Mouse (Mus musculus) ES-CJ7 (cell line): ENCODE measurements around the gene Epb41.

ENCODE experiments used
- DNase-seq: peaks from one replicate; pipeline ENCODE4 v3.0.0; 2011; ENCODE audit warnings: low read depth, low spot score

Epb41 gene

DNA sequence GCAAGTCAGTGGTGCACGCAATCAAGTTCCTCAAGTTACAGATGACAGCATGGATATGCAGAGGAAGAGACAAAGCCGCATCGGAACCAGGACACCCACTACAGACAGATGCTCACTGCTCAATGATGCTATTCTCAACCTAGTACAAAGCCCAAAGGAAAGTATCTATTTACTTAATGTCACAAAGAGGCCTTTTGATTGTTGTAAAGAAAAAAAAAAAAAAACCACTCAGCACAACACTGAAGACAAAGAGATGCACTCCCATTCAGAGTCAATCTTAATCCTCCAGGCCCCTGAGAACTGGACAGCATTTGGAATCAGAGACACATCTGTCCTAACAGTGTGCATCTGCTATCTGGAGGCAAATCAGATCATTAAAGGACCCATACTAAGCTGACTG lies 63.5 kb downstream of the Epb41 start:
- no peak for DNase-seq

DNA sequence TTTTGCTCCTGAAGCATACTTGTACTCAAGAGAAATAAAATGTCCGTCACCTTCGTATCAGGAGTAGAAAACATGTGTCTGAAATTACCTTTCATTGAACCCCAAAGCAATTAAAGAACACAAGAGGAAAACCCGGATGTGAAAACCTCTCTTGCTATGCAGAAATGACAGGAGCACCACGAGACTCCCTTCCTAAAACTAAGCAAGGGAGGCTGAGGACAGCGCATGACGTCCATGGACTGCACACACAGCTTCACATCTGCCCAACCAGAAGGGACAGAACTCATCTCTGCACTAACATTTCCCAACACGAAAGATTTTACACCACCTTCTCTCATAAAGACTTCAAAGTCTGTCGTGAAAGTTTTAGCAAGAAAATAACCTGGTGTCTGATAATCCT lies 64.7 kb downstream of the Epb41 start:
- DNase-seq, result no peak

DNA sequence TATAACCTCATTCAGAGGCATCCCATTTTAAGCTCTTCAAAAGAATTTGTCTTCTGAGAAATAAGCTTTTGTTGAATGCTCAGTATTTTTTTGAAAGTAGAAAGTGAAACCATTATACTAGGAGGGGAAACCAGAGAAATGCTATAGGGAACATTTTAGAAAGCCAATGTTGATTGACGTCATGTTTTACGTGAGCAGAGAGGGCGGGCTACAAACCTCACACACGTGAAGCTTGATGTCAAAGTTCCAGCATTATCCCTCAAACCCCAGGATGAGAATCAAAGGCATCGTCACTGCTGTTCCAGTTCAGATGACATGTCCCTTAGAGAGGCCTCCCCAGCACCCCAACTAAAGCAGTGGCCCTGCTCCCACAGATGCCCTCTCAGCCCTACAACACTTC lies 66.9 kb downstream of the Epb41 start:
- no peak for DNase-seq

DNA sequence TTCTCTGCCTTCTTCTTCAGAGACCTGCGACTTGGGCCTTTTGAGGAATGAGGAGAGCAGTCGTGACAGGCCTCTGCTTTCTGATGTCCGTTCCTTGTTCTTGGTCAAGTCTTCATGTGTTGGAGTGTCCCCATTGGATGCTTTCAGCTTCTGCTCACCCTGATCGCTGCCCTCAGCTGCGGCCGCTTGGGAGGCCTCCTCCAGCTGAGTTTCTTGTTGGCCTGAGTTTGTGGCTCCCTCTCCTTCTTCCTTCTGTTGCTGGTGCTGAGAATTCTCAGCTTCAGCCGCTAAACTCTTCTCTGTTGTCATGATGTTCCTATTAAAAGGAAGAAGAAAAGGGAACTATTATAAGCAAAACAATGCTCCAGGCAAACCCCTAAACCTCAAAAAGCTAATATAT lies 68.0 kb downstream of the Epb41 start:
- DNase-seq, result no peak

- DNase-seq, result no peak
Observed at GRCm38 (mm10) chr4:131998641-131999040, 76.5 kb downstream of the Epb41 start.

DNA sequence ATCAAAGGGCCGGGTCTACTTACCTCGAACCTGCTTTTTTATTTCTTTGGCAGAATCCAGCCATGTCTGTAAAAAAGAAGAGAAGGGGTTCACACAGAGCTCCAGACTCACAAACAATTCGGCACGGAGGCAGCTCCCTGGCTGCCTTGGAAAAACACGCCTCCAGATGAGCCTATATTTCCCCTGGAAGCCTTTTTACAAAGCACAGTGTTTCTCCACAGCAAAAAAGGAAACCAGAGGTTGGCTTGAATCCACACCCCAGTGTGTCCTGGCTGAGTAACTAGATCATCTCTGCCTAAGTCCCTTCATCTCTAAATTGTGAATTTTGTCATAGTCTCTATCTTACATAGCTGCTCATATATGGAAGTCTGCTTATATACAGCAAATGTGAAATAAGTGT lies 77.6 kb downstream of the Epb41 start:
- no peak for DNase-seq

DNA sequence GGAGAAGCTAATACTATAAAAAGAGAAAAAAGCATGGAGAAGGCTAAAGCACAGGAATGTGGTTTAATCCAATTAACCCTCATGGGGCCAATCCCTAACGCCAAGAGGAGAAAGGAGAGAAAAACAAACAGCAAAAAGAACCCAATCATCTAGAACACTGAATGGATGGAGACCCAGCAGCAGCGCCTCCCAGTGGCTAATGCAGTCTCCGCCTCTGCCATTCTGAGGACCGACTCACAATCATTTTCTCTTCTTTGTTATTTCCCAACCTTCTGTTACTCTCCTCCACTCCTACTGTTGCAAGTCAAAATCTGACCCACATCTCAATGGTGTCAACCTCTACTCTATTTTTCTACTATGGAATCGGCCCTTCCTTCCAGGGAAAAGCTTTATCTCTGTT lies 78.1 kb downstream of the Epb41 start:
- DNase-seq, result peak; percentile 18

DNA sequence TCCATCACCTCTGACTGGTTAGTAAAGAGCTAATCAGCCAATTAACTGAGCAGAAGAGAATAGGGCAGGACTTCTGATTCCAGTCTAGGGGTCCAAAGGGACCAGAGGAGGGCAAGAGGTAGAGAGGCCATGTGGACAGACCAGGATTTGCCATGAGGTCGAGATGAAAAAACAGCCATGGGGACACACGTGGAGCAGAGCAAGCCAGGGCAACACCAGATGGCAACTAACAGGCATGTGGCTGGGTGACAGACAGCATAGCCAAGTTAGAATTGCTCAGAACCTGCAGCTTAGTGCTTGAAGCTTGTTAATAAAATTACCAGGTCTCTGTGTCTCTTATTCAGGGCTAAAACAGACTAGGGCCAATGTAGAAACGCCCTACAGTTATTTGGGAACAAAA lies 81.3 kb downstream of the Epb41 start:
- DNase-seq, result no peak

- no peak for DNase-seq
Observed at GRCm38 (mm10) chr4:131982881-131983538, 92.1 kb downstream of the Epb41 start.

GRCm38 (mm10) chr4:131981755-131982154 lies 93.4 kb downstream of the Epb41 start:
- peak; percentile 37 for DNase-seq

DNA sequence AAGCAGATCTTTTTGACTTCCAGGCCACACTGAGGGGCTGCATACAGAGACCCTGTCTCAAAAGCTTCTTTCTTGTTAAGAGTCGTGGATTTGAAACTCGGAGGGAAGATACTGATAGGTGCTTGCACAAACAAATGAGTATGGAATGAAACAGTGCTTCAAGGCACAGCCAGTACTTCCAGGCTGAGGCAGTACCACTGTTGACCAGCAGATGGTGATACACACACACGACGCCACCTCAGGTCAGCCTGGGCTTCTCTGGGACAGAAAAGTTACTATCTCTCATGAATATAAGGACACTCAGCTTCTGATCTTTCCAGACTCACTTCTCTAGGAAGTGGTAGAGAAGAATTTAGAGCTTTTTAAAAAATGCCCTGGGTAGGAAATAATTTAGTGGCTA lies 97.9 kb downstream of the Epb41 start:
- DNase-seq, result peak; percentile 76

GRCm38 (mm10) chr4:131970244-131970853 lies 104.8 kb downstream of the Epb41 start:
- DNase-seq, result no peak

DNA sequence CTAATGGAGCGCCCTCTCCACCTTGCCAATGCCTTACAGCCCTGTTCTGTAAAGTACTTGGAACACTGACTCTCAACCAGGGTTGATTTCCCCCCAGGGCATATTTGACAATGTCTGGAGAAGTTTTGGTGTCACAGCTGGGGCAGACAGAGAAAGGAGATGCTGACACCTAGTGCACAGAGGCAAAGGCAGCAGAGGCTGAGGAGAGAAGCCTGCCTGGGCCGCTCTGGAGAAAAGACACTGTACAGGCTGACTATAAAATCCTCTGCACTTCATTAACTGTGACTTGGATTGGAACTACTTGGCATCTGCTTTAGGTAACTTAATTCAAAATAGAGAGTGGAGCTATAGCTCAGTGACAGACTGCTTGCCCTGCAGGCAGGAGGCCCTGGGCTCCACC lies 106.2 kb downstream of the Epb41 start:
- DNase-seq, result peak; percentile 44

DNA sequence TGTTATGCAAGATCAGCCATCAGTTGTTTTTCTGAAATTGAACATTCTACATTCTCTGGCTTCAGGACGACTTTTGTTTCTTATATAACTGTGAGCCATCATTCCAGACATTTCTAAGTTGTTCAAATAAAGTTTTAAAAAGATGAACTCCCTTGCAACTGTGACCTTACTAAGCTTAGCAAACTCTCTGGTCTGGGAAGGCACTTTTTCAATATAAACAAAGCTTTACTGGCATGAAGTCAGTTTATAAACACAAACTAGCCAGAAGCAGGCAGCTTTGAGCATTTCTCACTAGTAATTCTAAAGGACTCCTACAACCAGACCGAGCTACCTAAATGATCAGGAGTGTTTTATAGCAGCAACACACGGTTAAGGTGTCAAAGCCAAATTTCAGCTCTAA lies 118.0 kb downstream of the Epb41 start:
- DNase-seq, result no peak

GRCm38 (mm10) chr4:131950657-131951056 lies 124.5 kb downstream of the Epb41 start:
- DNase-seq, result peak; percentile 24

GRCm38 (mm10) chr4:131949903-131950302 lies 125.2 kb downstream of the Epb41 start:
- no peak for DNase-seq

DNA sequence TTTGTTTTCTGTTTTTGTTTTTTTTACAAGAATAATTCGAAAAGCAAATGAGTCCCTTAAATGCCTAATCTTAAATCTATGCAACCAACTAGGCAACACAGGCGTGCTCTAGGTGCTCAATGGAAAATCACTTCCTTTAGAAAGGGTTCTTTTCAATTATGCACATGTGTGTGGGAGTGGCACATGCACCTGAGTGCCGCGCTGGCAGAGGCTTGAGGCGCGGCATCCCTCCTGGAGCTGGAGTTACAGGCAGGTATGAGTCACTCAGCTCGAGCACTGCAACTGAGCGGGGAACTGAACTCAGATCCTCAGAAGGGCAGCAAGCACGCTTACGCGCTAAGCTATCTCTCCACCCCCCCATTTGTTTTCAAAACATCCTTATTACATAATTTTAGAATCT lies 127.3 kb downstream of the Epb41 start:
- DNase-seq, result peak; percentile 10

DNA sequence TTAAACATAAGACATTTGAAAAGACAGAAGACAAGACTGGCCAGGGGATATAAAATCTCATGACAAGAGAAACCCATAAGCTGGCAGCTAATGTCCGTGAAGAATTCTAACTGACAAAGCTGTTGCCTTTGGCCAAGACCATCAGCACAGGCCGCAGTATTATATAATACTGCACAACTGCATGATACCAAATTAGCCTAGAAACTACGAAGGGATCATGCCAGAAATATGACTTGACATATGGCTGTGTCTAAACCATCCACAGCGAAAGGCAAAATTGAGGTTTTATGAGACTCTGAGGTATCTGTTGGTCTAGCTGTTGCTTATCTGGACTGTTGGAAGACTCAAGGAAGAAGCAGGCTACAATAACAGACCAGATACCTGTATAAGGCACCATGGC lies 134.3 kb downstream of the Epb41 start:
- no peak for DNase-seq

DNA sequence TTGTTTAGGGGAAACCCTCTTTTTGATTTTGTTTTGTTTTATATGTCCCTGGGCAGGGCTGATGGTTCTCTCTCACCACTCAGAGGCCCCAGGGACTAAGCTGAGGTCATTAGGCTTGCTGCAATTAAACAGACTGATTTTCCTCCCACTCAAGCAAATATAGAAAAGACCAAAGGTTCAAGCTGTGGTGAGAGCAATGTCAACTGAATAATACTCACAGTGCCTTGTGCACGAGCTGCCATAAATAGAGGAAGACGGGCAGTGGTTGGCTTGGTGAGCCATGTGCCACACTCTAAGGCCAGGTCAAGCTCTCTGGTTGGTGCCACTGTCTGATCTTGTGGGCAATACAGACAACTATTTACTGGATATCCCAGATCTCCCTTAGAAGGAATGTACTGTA lies 135.7 kb downstream of the Epb41 start:
- no peak for DNase-seq

DNA sequence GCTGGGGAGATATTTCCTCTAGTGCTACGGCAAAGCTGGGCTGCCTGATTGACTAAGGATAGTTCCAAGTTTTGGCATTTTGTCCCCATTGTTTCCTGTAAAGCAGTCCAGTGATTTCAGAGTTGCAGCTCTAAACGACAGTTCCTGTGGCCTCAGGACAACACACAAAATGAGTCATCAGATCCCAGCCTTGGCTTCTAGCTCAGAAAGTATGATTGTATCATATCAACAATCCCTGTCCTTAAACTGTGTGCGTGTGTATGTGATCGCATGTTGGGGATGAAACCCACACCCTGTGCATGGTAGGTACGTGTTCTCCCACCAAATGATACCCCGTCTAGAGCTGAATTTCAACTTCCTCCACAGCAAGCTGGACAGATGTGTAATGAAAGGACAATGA lies 146.0 kb downstream of the Epb41 start:
- no peak for DNase-seq

GRCm38 (mm10) chr4:131924096-131924810 lies 150.9 kb downstream of the Epb41 start:
- DNase-seq, result no peak

GRCm38 (mm10) chr4:131922404-131922803 lies 152.7 kb downstream of the Epb41 start:
- DNase-seq, result no peak
